Mouse (Mus musculus) cerebellum, adult 2 months (tissue): ENCODE results near the gene H2-K1.

Experiments
- CTCF ChIP-seq: fragments of 200-500 bp; IDR thresholded peaks from 2 replicates; pipeline ENCODE4 v1.5.1; 2011; ENCODE audit warnings: low read depth, mild to moderate bottlenecking, control low read depth, low read length, moderate library complexity, borderline replicate concordance; ENCODE audit not compliant: insufficient read depth
- POLR2A ChIP-seq: fragments of 200-500 bp; IDR thresholded peaks from 2 replicates; pipeline ENCODE4 v1.6.1; 2011; ENCODE audit warnings: low read length, control low read depth, borderline replicate concordance; ENCODE audit not compliant: insufficient read depth

GRCm38 (mm10) chr17:34036647-34037046, 36.5 kb upstream of the H2-K1 start:
- no peak for TF ChIP-seq CTCF
- no peak for TF ChIP-seq POLR2A
